Mouse (Mus musculus) CH12.LX (cell line): ENCODE measurements around the gene Igfals.

Source experiments
- CTCF ChIP-seq, 2 experiments: IDR thresholded peaks in 1 of 2; conservative IDR thresholded peaks in 1 of 2; 2 replicates each; pipeline ENCODE4 v1.5.1; 2011 to 2012; ENCODE audit warnings: low read depth in 2 of 2, low read length in 2 of 2, improper control_type of control experiment in 1 of 2, inconsistent platforms in 1 of 2, mild to moderate bottlenecking in 1 of 2, moderate library complexity in 1 of 2
- EP300 ChIP-seq: IDR thresholded peaks from 2 replicates; pipeline ENCODE4 v1.6.1; 2011; ENCODE audit warnings: low read length, improper control_type of control experiment
- ETS1 ChIP-seq: conservative IDR thresholded peaks from 2 replicates; pipeline ENCODE4 v1.6.1; 2012; ENCODE audit warnings: low read depth, mild to moderate bottlenecking, inconsistent platforms, low read length, improper control_type of control experiment, moderate library complexity
- GABPA ChIP-seq: IDR thresholded peaks from 2 replicates; pipeline ENCODE4 v1.6.1; 2012; ENCODE audit warnings: low read depth, low read length, improper control_type of control experiment, inconsistent platforms; ENCODE audit not compliant: insufficient replicate concordance
- HCFC1 ChIP-seq: IDR thresholded peaks from 2 replicates; pipeline ENCODE4 v1.6.1; 2012; ENCODE audit warnings: low read depth, mild to moderate bottlenecking, inconsistent platforms, low read length, improper control_type of control experiment
- IRF4 ChIP-seq: IDR thresholded peaks from 2 replicates; pipeline ENCODE4 v1.6.1; 2014; ENCODE audit warnings: low read depth, mild to moderate bottlenecking, inconsistent platforms, low read length, improper control_type of control experiment
- POLR2A ChIP-seq: IDR thresholded peaks from 2 replicates; pipeline ENCODE4 v1.6.1; 2011; ENCODE audit warnings: low read depth, mild to moderate bottlenecking, improper control_type of control experiment, low read length
- RAD21 ChIP-seq: IDR thresholded peaks from 2 replicates; pipeline ENCODE4 v1.6.1; 2011; ENCODE audit warnings: low read depth, mild to moderate bottlenecking, low read length, improper control_type of control experiment, moderate library complexity
- SMC3 ChIP-seq: IDR thresholded peaks from 2 replicates; pipeline ENCODE4 v1.6.1; 2011; ENCODE audit warnings: low read depth, low read length, improper control_type of control experiment
- TBP ChIP-seq: conservative IDR thresholded peaks from 2 replicates; pipeline ENCODE4 v1.6.1; 2011; ENCODE audit warnings: low read depth, low read length, improper control_type of control experiment
- ZC3H11A ChIP-seq: IDR thresholded peaks from 2 replicates; pipeline ENCODE4 v1.6.1; 2012; ENCODE audit warnings: low read depth, mild to moderate bottlenecking, inconsistent platforms, low read length, improper control_type of control experiment
- ZKSCAN1 ChIP-seq: IDR thresholded peaks from 2 replicates; pipeline ENCODE4 v1.6.1; 2012; ENCODE audit warnings: low read depth, inconsistent platforms, low read length, improper control_type of control experiment, borderline replicate concordance

GRCm38 (mm10) chr17:24913984-24914383 lies 48.2 kb downstream of the Igfals start:
- TF ChIP-seq IRF4 (no peak), POLR2A (no peak), EP300 (no peak), GABPA (no peak), CTCF (conservative IDR thresholded peaks at IDR 0.05 in 1 of 2, IDR thresholded peaks at IDR 0.05 in 1 of 2; ENCODE audit: low read depth in 2 of 2, low read length in 2 of 2) (no peak), TBP (no peak), RAD21 (no peak), ETS1 (no peak), ZC3H11A (no peak), ZKSCAN1 (no peak), SMC3 (no peak), HCFC1 (no peak)
